ENCODE assay signal across 15 mouse cellular contexts in genomic region chr11:26112206-26112605, GRCm38 (mm10).
"Had no signal": no experiment of that assay in that cellular context is flagged by ENCODE, and none has a peak within 500 bp of the region (broad histone marks: within the 10 kb centered on the region; RNA-seq: fewer than 3 reads in every experiment).

No protein-coding gene starts in this region.

- H3K9ac ChIP-seq: liver, embryonic 13.5 days; liver, postnatal 0 days; lung, embryonic 15.5 days; midbrain, embryonic 15.5 days; neural tube, embryonic 12.5 days; stomach, embryonic 15.5 days had no signal

- H3K4me2 ChIP-seq: liver, embryonic 13.5 days; lung, embryonic 15.5 days; midbrain, embryonic 11.5 days; midbrain, embryonic 15.5 days; neural tube, embryonic 12.5 days; stomach, embryonic 15.5 days had no signal

- H3K27ac ChIP-seq: left cerebral cortex, adult 2 months; liver, embryonic 13.5 days; lung, embryonic 15.5 days; macrophage; midbrain, embryonic 15.5 days; neural tube, embryonic 12.5 days; stomach, embryonic 15.5 days had no signal

- H3K9me3 ChIP-seq: liver, embryonic 13.5 days; lung, embryonic 15.5 days; megakaryocyte, embryonic 14.5 days; midbrain, embryonic 15.5 days; neural tube, embryonic 12.5 days; stomach, embryonic 15.5 days had no signal

- ATAC-seq: liver, postnatal 0 days; midbrain, embryonic 15.5 days had no signal

- H3K4me1 ChIP-seq: liver, embryonic 13.5 days; lung, embryonic 15.5 days; megakaryocyte, embryonic 14.5 days; midbrain, embryonic 15.5 days; neural tube, embryonic 12.5 days; stomach, embryonic 15.5 days had no signal

- DNase-seq: kidney, postnatal 10 days; liver; liver, embryonic 13.5 days; liver, postnatal 0 days; lung, postnatal 14 days; right cerebral cortex, postnatal 14 days; thymus, postnatal 36 days had no signal

- H3K4me3 ChIP-seq: left cerebral cortex, adult 2 months; liver, embryonic 13.5 days; lung, embryonic 15.5 days; megakaryocyte, embryonic 14.5 days; midbrain, embryonic 15.5 days; neural tube, embryonic 12.5 days; stomach, embryonic 15.5 days had no signal

- H3K27me3 ChIP-seq: liver, embryonic 13.5 days; lung, embryonic 15.5 days; megakaryocyte, embryonic 14.5 days; midbrain, embryonic 15.5 days; neural tube, embryonic 12.5 days; stomach, embryonic 15.5 days had no signal

- H3K36me3 ChIP-seq: liver, embryonic 13.5 days; lung, embryonic 15.5 days; midbrain, embryonic 15.5 days; neural tube, embryonic 12.5 days; stomach, embryonic 15.5 days had no signal
